Mouse (Mus musculus) megakaryocyte, embryonic 14.5 days (primary cell): ENCODE measurements around the gene Abat.

Experiments
- FLI1 ChIP-seq: IDR thresholded peaks from 2 replicates; pipeline ENCODE4 v1.6.1; 2012; ENCODE audit warnings: low read length, inconsistent platforms, mixed read lengths
- GATA1 ChIP-seq: IDR thresholded peaks from 3 replicates; pipeline ENCODE4 v1.6.1; 2012; ENCODE audit warnings: mixed read lengths, low read length, inconsistent platforms, borderline replicate concordance

- TF ChIP-seq GATA1 = no peak
- no peak for TF ChIP-seq FLI1
Measured at GRCm38 (mm10) chr16:8584248-8584647, 71.0 kb downstream of the Abat start.
